ENCODE assay signal across 13 mouse cellular contexts in genomic region chr1:159717016-159717415, GRCm38 (mm10).
DNase-seq lines count a peak whose midpoint lies in the region; ATAC-seq and TF ChIP-seq lines count a peak whose summit lies in the region.
"Had no signal": no experiment of that assay in that cellular context is flagged by ENCODE, and none has a peak within 500 bp of the region (broad histone marks: within the 10 kb centered on the region; RNA-seq: fewer than 3 reads in every experiment).

No protein-coding gene starts in this region.

- no peak overlapping the region for H3K4me3 ChIP-seq in forebrain, embryonic 15.5 days
- H3K4me3 ChIP-seq in forebrain, embryonic 10.5 days: no peak overlapping the region
- peak overlapping the region; percentile 28 for H3K4me3 ChIP-seq in cerebellum, adult 2 months (replicated peaks; ENCODE audit: insufficient read depth, low read depth, low read length)
- H3K4me3 ChIP-seq: hindbrain, embryonic 10.5 days; limb, embryonic 13.5 days; megakaryocyte, embryonic 14.5 days; stomach, embryonic 15.5 days had no signal

- 72% methylated on average over 9 of the region's 9 CpGs for WGBS in forebrain, embryonic 15.5 days
- WGBS in forebrain, embryonic 10.5 days: 80% methylated on average over 9 of the region's 9 CpGs
- WGBS in cerebellum, adult 2 months: 18% methylated on average over 9 of the region's 9 CpGs

- H3K9ac ChIP-seq in forebrain, embryonic 15.5 days (replicated peaks): no peak overlapping the region
- H3K9ac ChIP-seq: limb, embryonic 13.5 days; stomach, embryonic 15.5 days had no signal

- TF ChIP-seq POLR2A in cerebellum, adult 2 months (IDR thresholded peaks at IDR 0.05; ENCODE audit: borderline replicate concordance, insufficient read depth, low read length): no peak

- H3K9me3 ChIP-seq in forebrain, embryonic 15.5 days: no peaks in the 10 kb centered on the region
- H3K9me3 ChIP-seq in forebrain, embryonic 10.5 days: no peaks in the 10 kb centered on the region
- H3K9me3 ChIP-seq: hindbrain, embryonic 10.5 days; limb, embryonic 13.5 days; stomach, embryonic 15.5 days had no signal

- no peak overlapping the region for H3K4me2 ChIP-seq in forebrain, embryonic 15.5 days (replicated peaks)
- H3K4me2 ChIP-seq: limb, embryonic 13.5 days; stomach, embryonic 15.5 days had no signal

- intact Hi-C loops in left cerebral cortex, postnatal 25 days (cut with DNase I): loop anchor here (2.0 kb wide), 2 partner anchors 56 to 72 kb away; no protein-coding TSS in a partner anchor

- H3K27me3 ChIP-seq in forebrain, embryonic 15.5 days: no peaks in the 10 kb centered on the region
- H3K27me3 ChIP-seq in forebrain, embryonic 10.5 days (ENCODE audit: poor library complexity, severe bottlenecking): no peaks in the 10 kb centered on the region
- no peaks in the 10 kb centered on the region for H3K27me3 ChIP-seq in cerebellum, adult 2 months (ENCODE audit: control insufficient read depth, insufficient read depth, low read length)
- H3K27me3 ChIP-seq: limb, embryonic 13.5 days; megakaryocyte, embryonic 14.5 days; stomach, embryonic 15.5 days had no signal

- no peak for DNase-seq in forebrain, embryonic 10.5 days (ENCODE audit: extremely low spot score, low spot score)
- DNase-seq in cerebellum, adult 2 months: peak; percentile 47 to 73
- DNase-seq in gonadal fat pad, adult 2 months (ENCODE audit: low read depth): peak; percentile 89
- peak; percentile 66 to 96 for DNase-seq in left cerebral cortex, postnatal 25 days (ENCODE audit: low spot score in 2 of 2)
- DNase-seq in gastrocnemius, postnatal 10 days: no peak
- no peak for DNase-seq in lung, postnatal 4 days
- DNase-seq: B cell, adult 2 months had no signal

- H3K36me3 ChIP-seq in forebrain, embryonic 15.5 days: no peaks in the 10 kb centered on the region
- no peaks in the 10 kb centered on the region for H3K36me3 ChIP-seq in forebrain, embryonic 10.5 days (replicated peaks)
- H3K36me3 ChIP-seq: hindbrain, embryonic 10.5 days; limb, embryonic 13.5 days; stomach, embryonic 15.5 days had no signal

- peak; percentile 41; the same call in 1 of the 2 replicates for ATAC-seq in forebrain, embryonic 15.5 days (replicated peaks)
- ATAC-seq in megakaryocyte, adult 5-6 weeks (ENCODE audit: poor library complexity, severe bottlenecking): no peak

- no peak for TF ChIP-seq CTCF in cerebellum, adult 2 months (IDR thresholded peaks at IDR 0.05; ENCODE audit: borderline replicate concordance, insufficient read depth, low read depth, low read length)

- no peak overlapping the region for H3K27ac ChIP-seq in forebrain, embryonic 15.5 days (replicated peaks)
- H3K27ac ChIP-seq in forebrain, embryonic 10.5 days: no peak overlapping the region
- no peak overlapping the region for H3K27ac ChIP-seq in cerebellum, adult 2 months (ENCODE audit: insufficient read depth, low read length)
- H3K27ac ChIP-seq: hindbrain, embryonic 10.5 days; limb, embryonic 13.5 days; stomach, embryonic 15.5 days had no signal

- no peaks in the 10 kb centered on the region; the same call in 1 of the 2 replicates for H3K4me1 ChIP-seq in forebrain, embryonic 15.5 days
- no peaks in the 10 kb centered on the region for H3K4me1 ChIP-seq in forebrain, embryonic 10.5 days
- peaks cover 3% of the 10 kb centered on the region; the same call in 1 of the 2 replicates for H3K4me1 ChIP-seq in cerebellum, adult 2 months (ENCODE audit: control insufficient read depth, insufficient read depth, low read length)
- H3K4me1 ChIP-seq: hindbrain, embryonic 10.5 days; limb, embryonic 13.5 days; megakaryocyte, embryonic 14.5 days; stomach, embryonic 15.5 days had no signal

Comparison
In these comparisons a context has a peak if more than half of its experiments do, and no peak if none do; other contexts are left out.
1. DNase-seq: peak in cerebellum, adult 2 months (2 of 2), gonadal fat pad, adult 2 months (single experiment) and left cerebral cortex, postnatal 25 days (2 of 2); none in forebrain, embryonic 10.5 days (single experiment), gastrocnemius, postnatal 10 days (single experiment) and lung, postnatal 4 days (0 of 2).